Mouse (Mus musculus) myocyte (in vitro differentiated cells): ENCODE measurements around the gene Nsun2.

Experiments
- CEBPB ChIP-seq: IDR thresholded peaks from 2 replicates; pipeline ENCODE4 v1.6.1; 2011; ENCODE audit warnings: mild to moderate bottlenecking, moderate library complexity; ENCODE audit not compliant: poor library complexity, insufficient read depth, severe bottlenecking
- TCF12 ChIP-seq: IDR thresholded peaks from one replicate; pipeline ENCODE4 v1.6.1; 2011; ENCODE audit warnings: mild to moderate bottlenecking, control low read depth; ENCODE audit not compliant: poor library complexity, insufficient read depth, severe bottlenecking
- USF1 ChIP-seq: IDR thresholded peaks from one replicate; pipeline ENCODE4 v1.6.1; 2011; ENCODE audit warnings: low read depth, mild to moderate bottlenecking, control low read depth, moderate library complexity

DNA sequence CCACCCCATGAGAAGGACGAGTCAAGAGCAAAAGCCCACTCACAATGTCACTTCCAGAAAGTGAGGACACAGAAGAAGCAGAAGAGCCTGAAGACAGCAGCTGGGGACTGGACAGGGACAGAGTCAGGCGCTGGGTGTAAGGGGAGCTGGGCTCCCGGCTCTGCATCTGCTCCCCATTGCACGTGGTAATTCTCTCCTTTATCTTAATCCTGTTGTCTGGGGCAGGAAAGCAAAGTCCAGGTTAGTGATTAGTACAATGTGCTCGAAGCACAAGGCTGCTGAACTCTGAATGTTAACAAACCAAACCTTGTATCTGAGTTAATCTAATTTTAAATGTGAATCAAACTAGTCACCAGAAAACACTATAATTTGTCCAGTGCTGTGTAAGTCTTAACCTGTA, 30.7 kb upstream of the Nsun2 start:
- TF ChIP-seq TCF12 (no peak), CEBPB (no peak), USF1 (no peak)
